Mouse (Mus musculus) small intestine, adult 2 months (tissue): ENCODE data around the gene Cib4.

Experiments
- CTCF ChIP-seq: fragments of 200-500 bp; IDR thresholded peaks from 2 replicates; pipeline ENCODE4 v1.5.1; 2012; ENCODE audit warnings: low read depth, mild to moderate bottlenecking, control low read depth, inconsistent platforms, low read length, moderate library complexity, mixed read lengths; ENCODE audit not compliant: insufficient replicate concordance, insufficient read length; ENCODE audit errors: extremely low read depth
- POLR2A ChIP-seq: fragments of 200-500 bp; IDR thresholded peaks from 2 replicates; pipeline ENCODE4 v1.6.1; 2012; ENCODE audit warnings: low read depth, mild to moderate bottlenecking, control low read depth, inconsistent platforms, low read length, moderate library complexity

- TF ChIP-seq CTCF (no peak), POLR2A (no peak)
Observed at GRCm38 (mm10) chr5:30591786-30592185, 46.1 kb upstream of the Cib4 start.
